Mouse (Mus musculus): ENCODE measurements around the gene Ssc4d. TPM values are rescaled to one million over a fixed set of nuclear protein-coding genes. Genes with fewer than 3 reads are reported as not detected.
A peak's percentile ranks its signal among the peaks of the same experiment; 100 is the strongest.

Gene Ssc4d
- total RNA-seq, 2 experiments from 2014 or later = 3.3 to 4.3 TPM

GRCm38 (mm10) chr5:135979381-135979780, 5.0 kb upstream of the Ssc4d start:
- no peak for DNase-seq (ENCODE audit: low spot score in 2 of 2)

GRCm38 (mm10) chr5:135975893-135976668, 1.8 kb upstream of the Ssc4d start:
- no peak for DNase-seq (ENCODE audit: low spot score in 2 of 2)

DNA sequence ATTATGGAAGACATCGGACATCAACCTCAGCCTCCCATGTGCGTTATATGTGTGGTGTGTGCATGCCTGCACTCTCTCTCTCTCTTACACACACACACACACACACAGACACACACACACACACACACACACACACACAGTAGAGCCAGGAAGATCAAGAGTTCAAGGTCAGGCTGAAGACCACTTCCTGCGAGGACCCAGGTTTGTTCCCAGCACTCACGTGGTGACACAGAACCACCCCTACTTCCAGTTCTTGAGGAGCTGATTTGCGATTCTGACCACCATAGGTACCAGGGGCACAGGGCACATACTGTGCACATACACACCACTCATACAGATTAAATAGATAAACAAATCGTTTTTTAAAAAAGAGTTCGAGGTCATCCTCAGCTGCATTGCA, 2.5 kb downstream of the Ssc4d start:
- DNase-seq (ENCODE audit: low spot score in 2 of 2) = no peak

- DNase-seq (ENCODE audit: low spot score in 2 of 2) = no peak
Observed at GRCm38 (mm10) chr5:135970247-135970646, 4.1 kb downstream of the Ssc4d start.

- peak; percentile 59 to 72 for DNase-seq (ENCODE audit: low spot score in 2 of 2)
Observed at GRCm38 (mm10) chr5:135968781-135969180, 5.5 kb downstream of the Ssc4d start.

- DNase-seq (ENCODE audit: low spot score in 2 of 2) = no peak
Observed at GRCm38 (mm10) chr5:135966866-135967265, 7.5 kb downstream of the Ssc4d start.

DNA sequence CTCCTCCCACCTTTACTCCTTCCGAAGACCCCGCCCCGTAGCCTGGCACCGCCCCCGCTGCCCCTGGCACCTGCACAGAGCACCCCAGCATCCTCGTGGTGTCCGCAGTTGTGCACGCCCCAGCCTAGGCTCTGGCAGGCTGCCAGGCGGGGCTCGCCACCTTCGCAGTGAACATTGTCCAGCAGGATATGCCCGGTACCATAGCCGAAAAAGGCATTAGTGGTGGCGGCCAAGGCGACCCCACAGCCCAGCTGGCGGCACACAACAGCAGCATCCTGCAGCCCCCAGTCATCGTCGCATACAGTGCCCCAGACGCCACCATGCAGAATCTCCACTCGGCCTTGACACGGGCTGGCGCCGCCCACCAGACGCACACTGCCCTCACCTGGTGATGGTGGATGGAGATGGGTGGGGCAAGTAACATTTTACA, 8.8 kb downstream of the Ssc4d start:
- no peak for DNase-seq (ENCODE audit: low spot score in 2 of 2)

DNA sequence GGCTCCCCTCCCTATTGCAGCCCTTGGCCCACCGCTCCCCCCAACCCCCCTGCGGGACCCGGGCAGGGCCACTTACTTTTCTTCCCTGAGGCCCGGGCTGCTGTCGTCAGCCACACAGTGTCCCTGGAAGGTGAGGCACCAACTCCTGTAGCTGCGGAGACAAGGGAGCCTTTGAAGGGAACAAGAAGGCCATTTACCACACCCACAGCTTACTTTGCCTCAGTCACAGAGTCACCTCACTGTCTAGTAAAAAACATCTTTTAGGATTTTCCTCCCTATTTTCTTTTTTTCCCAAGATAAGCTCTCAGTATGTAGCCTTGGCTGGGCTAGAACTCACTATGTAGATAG, 11.1 kb downstream of the Ssc4d start:
- DNase-seq (ENCODE audit: low spot score in 2 of 2) = no peak

DNA sequence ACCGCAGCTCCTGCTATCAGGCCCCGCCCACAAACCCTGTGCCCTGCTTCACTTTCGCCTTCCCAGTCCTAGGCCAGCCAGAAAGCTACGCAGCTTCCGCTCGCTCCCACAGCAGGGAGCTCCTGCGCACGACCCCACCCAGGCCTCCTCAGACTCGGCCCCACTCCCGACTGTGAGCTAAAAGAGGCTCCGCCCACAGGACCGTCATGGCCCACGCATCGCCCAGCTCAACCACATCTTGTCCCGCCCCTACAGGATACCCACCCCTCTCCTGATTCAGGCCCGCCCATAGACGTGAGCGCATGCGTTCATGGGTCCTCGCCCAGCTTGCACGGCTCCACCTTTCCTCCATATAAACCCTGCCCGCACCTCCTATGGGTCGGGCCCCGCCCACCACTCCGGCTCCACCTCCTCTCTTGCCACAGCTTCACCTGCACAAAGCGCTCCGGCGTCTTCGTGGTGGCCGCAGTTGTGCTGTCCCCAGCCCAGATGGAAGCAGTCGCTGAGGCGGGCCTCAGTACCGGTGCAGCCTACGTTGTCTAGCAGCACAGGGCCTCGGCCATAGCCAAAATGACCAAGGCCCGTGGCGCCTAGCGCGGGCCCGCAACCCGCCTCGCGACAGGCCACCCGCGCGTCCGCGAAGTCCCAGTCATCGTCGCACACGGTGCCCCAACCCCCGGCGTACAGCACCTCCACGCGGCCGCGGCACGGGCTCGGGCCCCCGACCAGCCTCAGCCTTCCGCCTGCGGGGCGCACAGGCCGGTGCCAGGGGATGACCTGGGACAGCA, 11.6 kb downstream of the Ssc4d start:
- DNase-seq (ENCODE audit: low spot score in 2 of 2) = peak; percentile 91 to 92

DNA sequence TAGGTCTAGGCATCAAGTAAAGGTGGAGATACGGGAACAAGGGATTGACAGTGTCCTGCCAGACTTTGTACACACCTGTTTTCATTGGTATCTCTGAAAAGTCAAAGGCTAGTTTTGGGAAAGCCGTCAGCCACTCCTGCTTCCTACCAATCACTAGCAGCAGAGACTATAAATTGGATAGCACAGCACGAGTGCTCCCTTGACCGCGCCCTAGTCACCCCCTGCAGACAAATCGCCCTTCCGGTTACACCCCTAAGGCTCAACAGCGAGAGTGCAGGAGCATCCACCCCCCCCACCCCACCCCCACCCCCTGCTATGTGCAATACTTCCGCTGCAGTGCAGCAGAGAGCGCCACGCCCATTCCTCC, 12.2 kb downstream of the Ssc4d start:
- DNase-seq (ENCODE audit: low spot score in 2 of 2) = no peak

DNA sequence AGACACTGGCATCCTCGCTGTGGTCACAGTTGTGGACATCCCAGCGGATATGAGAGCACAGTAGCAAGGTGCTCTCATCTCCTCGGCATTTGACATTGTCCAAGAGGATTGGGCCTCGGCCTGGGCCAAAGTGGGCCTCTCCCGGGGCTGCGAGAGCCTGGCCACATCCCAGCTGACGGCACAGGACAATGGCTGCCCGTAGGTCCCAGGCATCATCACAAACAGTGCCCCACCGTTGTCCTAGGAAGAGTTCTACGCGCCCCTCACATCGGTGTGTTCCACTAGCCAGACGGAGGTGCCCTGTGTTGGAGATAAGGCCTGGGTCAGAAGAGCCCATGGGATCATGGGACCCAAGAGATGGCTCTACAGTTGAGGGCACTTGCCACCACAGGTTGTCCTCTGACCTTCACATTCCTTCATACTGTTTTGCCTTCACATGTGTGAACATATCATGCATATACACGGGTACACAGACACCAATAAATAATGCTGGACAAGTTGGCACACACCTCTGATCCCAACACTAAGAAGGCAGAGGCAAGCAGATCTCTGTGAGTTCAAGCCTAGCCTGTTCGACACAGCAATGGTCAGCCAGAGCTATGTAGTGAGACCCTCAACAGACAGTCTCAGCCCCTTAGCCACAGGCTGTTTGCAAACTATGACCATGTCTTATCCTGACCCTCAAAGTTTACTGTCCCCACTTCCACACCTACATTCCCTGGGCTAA, 13.3 kb downstream of the Ssc4d start:
- no peak for DNase-seq (ENCODE audit: low spot score in 2 of 2)

DNA sequence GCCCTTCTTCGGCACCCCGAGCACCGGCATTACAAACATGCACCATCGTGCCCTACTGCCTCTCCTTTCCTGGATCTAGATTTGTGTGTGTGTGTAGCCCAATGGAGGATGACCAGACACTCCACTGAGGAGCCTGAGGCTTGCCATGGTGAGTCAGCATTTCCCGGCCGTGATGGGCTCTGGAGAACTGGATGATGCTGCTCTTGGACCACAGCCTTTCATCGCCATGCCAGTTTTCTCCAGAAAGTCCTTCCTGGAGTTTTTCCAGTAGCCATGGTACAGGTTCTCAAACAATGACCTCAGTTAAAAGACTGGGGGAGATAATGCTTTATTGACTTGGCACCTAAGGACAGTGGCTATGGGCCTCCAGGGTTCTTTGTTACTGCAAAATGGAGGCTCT, 14.4 kb downstream of the Ssc4d start:
- DNase-seq (ENCODE audit: low spot score in 2 of 2) = no peak

- no peak for DNase-seq (ENCODE audit: low spot score in 2 of 2)
Observed at GRCm38 (mm10) chr5:135958367-135958766, 16.0 kb downstream of the Ssc4d start.

DNA sequence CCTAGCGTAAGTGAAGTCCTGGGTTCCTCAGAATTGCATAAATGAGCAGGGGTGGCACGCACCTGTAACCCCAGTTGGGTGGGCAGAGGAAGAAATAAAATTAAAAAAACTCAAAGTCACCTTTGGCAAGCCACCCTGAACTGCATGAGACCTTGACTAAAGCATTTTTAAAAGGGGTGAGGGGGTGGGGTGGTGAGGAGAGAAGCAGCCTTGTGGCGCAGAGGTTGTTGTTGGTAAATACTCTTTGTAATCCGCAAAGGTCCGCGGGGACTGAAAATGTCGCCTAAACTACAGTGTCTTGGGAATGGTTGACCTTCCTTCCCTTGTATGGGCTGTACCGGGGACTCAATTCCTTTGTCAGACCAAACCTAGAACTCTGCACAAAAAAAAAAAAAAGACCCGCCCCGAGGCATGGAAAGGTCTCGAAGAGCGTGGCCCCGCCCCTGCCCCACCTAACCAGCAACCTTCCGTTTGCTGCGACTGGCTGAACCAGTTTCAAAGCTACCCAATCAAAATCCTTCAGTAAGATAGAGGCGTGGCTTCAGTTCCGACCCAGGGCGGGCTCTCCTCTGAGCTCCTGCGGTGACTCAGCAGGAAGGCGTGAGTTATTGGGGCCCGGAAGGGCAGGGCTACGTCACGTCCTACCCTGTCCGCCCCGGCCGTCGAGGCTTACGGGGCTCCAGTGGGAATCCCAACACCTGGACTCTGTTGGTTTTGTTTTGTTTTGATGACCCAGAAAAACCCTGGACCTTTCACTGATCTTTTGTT, 16.9 kb downstream of the Ssc4d start:
- DNase-seq (ENCODE audit: low spot score in 2 of 2) = peak; percentile 78 to 84

DNA sequence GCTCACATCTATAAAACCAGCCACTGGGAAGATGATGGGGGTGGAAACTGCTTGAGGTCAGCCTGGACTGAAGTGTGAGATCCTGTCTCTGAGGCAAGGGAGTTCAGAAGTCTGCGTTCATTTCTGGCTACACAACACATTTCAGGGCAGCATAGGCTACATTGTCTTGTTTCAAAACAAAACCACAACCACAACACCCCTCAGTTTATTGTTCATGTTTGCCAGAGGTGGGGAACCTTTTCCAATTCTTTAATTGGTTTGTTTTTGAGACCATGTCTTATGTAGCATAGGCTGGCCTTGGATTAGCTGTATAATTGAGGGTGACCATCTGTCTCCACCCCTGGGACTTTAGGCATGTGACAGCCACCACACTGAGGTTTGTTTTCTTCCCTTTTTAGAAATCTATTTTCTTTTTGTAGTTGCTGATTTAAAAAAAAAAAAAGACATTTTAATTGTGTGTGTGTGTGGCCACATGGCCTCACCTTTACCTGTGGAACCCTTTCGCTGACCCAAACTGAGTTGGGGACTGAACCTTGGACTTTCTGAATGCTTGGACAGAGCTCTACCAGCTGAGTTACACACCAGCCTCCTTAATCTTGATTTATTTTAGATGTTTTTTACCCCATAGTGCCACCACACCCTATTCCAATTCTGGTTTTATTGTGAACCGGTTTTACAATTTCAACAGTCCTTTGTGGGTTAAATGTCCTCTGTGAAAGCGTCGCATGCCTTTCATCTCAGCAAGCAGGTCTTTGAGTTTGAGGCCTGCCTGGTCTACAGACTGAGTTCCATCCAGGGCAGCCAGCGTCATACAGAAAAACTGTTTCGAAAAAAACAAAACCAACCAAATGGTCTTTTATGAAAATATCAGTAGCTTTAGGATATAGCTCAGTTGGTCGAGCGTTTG, 17.8 kb downstream of the Ssc4d start:
- no peak for DNase-seq (ENCODE audit: low spot score in 2 of 2)

GRCm38 (mm10) chr5:135952830-135953229, 21.5 kb downstream of the Ssc4d start:
- DNase-seq (ENCODE audit: low spot score in 2 of 2) = no peak

- no peak for DNase-seq (ENCODE audit: low spot score in 2 of 2)
Observed at GRCm38 (mm10) chr5:135951660-135952059, 22.7 kb downstream of the Ssc4d start.

GRCm38 (mm10) chr5:135950710-135951412, 23.5 kb downstream of the Ssc4d start:
- DNase-seq (ENCODE audit: low spot score in 2 of 2) = no peak

- no peak for DNase-seq (ENCODE audit: low spot score in 2 of 2)
Observed at GRCm38 (mm10) chr5:135946621-135947020, 27.7 kb downstream of the Ssc4d start.
